Mouse (Mus musculus): ENCODE results near the gene Serpina1b. TPM values are rescaled to one million over a fixed set of nuclear protein-coding genes. Genes with fewer than 3 reads are reported as not detected.
"Not testable (repeated sequence)": the region's sequence is repeated elsewhere in the genome, so short reads cannot be mapped to it uniquely, and the experiment has no call there.

The Serpina1b gene
- total and polyA plus RNA-seq, 3 experiments, result 0.16 TPM; not detected in 2

DNA sequence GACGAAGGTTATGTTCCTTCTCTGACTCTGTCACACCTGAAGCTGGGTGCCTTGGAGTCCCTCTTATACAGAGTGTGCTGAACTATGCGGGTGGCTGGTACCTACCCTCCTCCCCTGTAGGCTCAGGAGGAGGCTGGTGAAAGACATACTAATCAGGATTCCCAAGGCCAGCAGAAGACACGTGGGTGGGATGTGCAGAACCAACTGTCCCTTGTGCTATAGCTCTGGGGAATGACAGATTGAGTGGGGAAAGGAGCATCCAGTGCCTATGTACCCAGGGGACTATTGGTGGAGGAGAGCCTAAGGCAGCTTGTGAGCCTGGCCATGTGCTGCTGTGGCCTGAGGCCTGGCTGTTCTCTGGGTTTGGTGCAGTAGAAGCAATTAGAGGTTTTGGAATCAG, 144.1 kb downstream of the Serpina1b start:
- no peak for ATAC-seq (ENCODE audit: extremely low read depth, insufficient number of reproducible peaks, low FRiP score, poor library complexity, severe bottlenecking)
- H3K27me3 ChIP-seq (ENCODE audit: insufficient read depth, low read length), result no peaks in the 10 kb centered on the region
- no peaks in the 10 kb centered on the region for H3K4me1 ChIP-seq (ENCODE audit: insufficient read depth, low read depth, low read length)
- no peaks in the 10 kb centered on the region for H3K36me3 ChIP-seq (replicated peaks)
- H3K9me3 ChIP-seq (replicated peaks), result peaks cover 83% of the 10 kb centered on the region
- H3K4me3 ChIP-seq (ENCODE audit: low read depth, low read length), result no peak overlapping the region
- DNase-seq (ENCODE audit: low spot score), result no peak
- TF ChIP-seq GATA1 (IDR thresholded peaks at IDR 0.05; ENCODE audit: borderline replicate concordance, low read length), result no peak
- no peak for TF ChIP-seq GATA2 (IDR thresholded peaks at IDR 0.05; ENCODE audit: borderline replicate concordance, low read depth, low read length)
- no peak for TF ChIP-seq TAL1 (conservative IDR thresholded peaks at IDR 0.05; ENCODE audit: low read depth, low read length)
- no peak for TF ChIP-seq CTCF (IDR thresholded peaks at IDR 0.05; ENCODE audit: low read depth, low read length)
- no peak for TF ChIP-seq POLR2AphosphoS5 (IDR thresholded peaks at IDR 0.05; ENCODE audit: insufficient replicate concordance, low read depth, low read length)

DNA sequence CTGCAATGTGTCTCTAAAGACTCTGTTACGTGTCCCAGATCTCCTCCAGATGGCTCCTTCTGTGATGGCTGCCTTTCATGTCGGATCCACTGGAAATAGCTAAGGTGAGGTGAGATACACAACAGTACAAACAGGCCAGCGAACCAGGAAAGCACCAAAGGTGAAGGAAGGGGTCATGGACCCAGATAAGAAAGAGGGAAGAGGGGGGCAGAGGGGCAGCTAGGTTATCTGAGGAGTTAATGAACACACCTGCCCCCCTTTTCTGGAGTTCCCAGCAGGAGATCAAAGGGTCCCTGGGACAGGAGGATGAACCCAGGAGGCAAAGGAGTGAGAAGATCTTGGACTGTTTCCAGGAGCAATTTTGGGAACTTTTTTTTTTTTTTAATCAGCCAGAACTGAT, 144.8 kb downstream of the Serpina1b start:
- DNase-seq (ENCODE audit: low spot score), result no peak
- Histone ChIP-seq H3K36me3 (replicated peaks) (no peaks in the 10 kb centered on the region), H3K4me1 (ENCODE audit: insufficient read depth, low read depth, low read length) (no peaks in the 10 kb centered on the region), H3K4me3 (ENCODE audit: low read depth, low read length) (no peak overlapping the region), H3K9me3 (replicated peaks) (peaks cover 80% of the 10 kb centered on the region), H3K27me3 (ENCODE audit: insufficient read depth, low read length) (no peaks in the 10 kb centered on the region)
- no peak for TF ChIP-seq CTCF (IDR thresholded peaks at IDR 0.05; ENCODE audit: low read depth, low read length)
- no peak for TF ChIP-seq TAL1 (conservative IDR thresholded peaks at IDR 0.05; ENCODE audit: low read depth, low read length)
- TF ChIP-seq GATA2 (IDR thresholded peaks at IDR 0.05; ENCODE audit: borderline replicate concordance, low read depth, low read length), result no peak
- TF ChIP-seq POLR2AphosphoS5 (IDR thresholded peaks at IDR 0.05; ENCODE audit: insufficient replicate concordance, low read depth, low read length), result no peak
- TF ChIP-seq GATA1 (IDR thresholded peaks at IDR 0.05; ENCODE audit: borderline replicate concordance, low read length), result no peak
- ATAC-seq (ENCODE audit: extremely low read depth, insufficient number of reproducible peaks, low FRiP score, poor library complexity, severe bottlenecking), result no peak

DNA sequence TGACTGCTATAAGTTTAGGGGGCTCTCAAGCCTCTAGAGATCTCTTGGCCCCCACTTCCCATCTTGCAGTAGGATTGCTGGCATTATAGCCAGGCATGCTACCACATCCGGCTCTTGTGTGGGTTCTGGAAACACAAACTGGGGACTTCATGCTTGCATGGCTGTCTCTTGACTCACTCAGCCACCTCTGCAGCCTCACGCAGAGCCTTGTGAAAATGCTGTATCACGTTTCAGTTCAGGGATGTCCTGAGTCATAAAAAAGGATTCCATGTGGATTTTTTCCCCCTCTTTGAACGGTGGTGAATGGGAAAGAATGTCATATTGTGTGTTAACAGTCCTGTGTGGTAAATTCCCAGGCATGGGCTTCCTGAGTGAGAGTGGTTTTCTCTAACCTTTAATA, 146.4 kb downstream of the Serpina1b start:
- no peak for DNase-seq (ENCODE audit: low spot score)
- no peak for ATAC-seq (ENCODE audit: extremely low read depth, insufficient number of reproducible peaks, low FRiP score, poor library complexity, severe bottlenecking)
- Histone ChIP-seq H3K4me3 (ENCODE audit: low read depth, low read length) (no peak overlapping the region), H3K9me3 (replicated peaks) (peaks cover 74% of the 10 kb centered on the region), H3K4me1 (ENCODE audit: insufficient read depth, low read depth, low read length) (no peaks in the 10 kb centered on the region), H3K36me3 (replicated peaks) (no peaks in the 10 kb centered on the region), H3K27me3 (ENCODE audit: insufficient read depth, low read length) (no peaks in the 10 kb centered on the region)
- TF ChIP-seq GATA1 (IDR thresholded peaks at IDR 0.05; ENCODE audit: borderline replicate concordance, low read length), result no peak
- TF ChIP-seq TAL1 (conservative IDR thresholded peaks at IDR 0.05; ENCODE audit: low read depth, low read length), result no peak
- no peak for TF ChIP-seq POLR2AphosphoS5 (IDR thresholded peaks at IDR 0.05; ENCODE audit: insufficient replicate concordance, low read depth, low read length)
- TF ChIP-seq GATA2 (IDR thresholded peaks at IDR 0.05; ENCODE audit: borderline replicate concordance, low read depth, low read length), result no peak
- no peak for TF ChIP-seq CTCF (IDR thresholded peaks at IDR 0.05; ENCODE audit: low read depth, low read length)

DNA sequence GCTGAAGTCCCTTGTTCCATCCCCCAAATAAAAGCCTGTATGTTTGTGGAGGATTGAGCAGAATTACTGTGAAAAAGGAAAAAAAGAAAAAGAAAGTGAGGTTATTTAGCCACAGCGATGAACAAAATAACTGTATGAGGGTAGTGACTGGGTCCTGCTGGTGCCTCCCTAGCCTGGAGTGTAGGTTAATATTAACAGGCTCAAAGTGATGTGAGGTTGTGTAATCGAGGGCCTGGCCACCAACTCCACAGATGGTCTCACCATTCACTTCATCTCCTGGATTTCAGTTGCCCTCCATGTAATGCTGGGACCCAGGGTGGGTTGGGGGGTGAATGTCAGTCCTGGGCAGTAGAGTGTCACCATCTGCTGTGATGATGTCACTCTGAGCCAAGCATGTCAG, 148.4 kb downstream of the Serpina1b start:
- no peak for ATAC-seq (ENCODE audit: extremely low read depth, insufficient number of reproducible peaks, low FRiP score, poor library complexity, severe bottlenecking)
- TF ChIP-seq CTCF (IDR thresholded peaks at IDR 0.05; ENCODE audit: low read depth, low read length) (no peak), GATA2 (IDR thresholded peaks at IDR 0.05; ENCODE audit: borderline replicate concordance, low read depth, low read length) (no peak), POLR2AphosphoS5 (IDR thresholded peaks at IDR 0.05; ENCODE audit: insufficient replicate concordance, low read depth, low read length) (no peak), GATA1 (IDR thresholded peaks at IDR 0.05; ENCODE audit: borderline replicate concordance, low read length) (no peak), TAL1 (conservative IDR thresholded peaks at IDR 0.05; ENCODE audit: low read depth, low read length) (no peak)
- H3K4me3 ChIP-seq (ENCODE audit: low read depth, low read length), result no peak overlapping the region
- H3K36me3 ChIP-seq (replicated peaks), result no peaks in the 10 kb centered on the region
- peaks cover 66% of the 10 kb centered on the region for H3K9me3 ChIP-seq (replicated peaks)
- DNase-seq (ENCODE audit: low spot score), result no peak
- no peaks in the 10 kb centered on the region for H3K27me3 ChIP-seq (ENCODE audit: insufficient read depth, low read length)
- no peaks in the 10 kb centered on the region for H3K4me1 ChIP-seq (ENCODE audit: insufficient read depth, low read depth, low read length)

DNA sequence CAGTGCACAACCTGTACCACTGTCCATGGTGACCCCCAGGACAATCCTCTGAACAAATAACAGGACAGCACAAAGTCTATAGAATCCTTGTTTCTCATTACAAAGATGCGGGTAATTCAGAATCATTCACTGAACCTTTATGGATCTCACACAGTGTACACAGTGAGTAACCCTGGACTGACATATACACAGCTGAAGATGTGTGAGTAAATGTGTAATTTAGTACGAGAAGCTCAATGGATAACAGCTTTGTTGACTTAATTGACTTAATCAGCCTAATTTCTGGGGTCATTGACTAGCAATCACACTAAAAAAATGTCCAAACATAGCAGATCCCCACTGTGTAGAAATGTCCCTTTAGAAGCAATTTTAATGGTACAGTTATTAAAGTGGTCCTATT, 149.0 kb downstream of the Serpina1b start:
- ATAC-seq (ENCODE audit: extremely low read depth, insufficient number of reproducible peaks, low FRiP score, poor library complexity, severe bottlenecking) (no peak), DNase-seq (ENCODE audit: low spot score) (no peak)
- TF ChIP-seq CTCF (IDR thresholded peaks at IDR 0.05; ENCODE audit: low read depth, low read length) (no peak), GATA2 (IDR thresholded peaks at IDR 0.05; ENCODE audit: borderline replicate concordance, low read depth, low read length) (no peak), TAL1 (conservative IDR thresholded peaks at IDR 0.05; ENCODE audit: low read depth, low read length) (no peak), POLR2AphosphoS5 (IDR thresholded peaks at IDR 0.05; ENCODE audit: insufficient replicate concordance, low read depth, low read length) (no peak), GATA1 (IDR thresholded peaks at IDR 0.05; ENCODE audit: borderline replicate concordance, low read length) (no peak)
- no peaks in the 10 kb centered on the region for H3K27me3 ChIP-seq (ENCODE audit: insufficient read depth, low read length)
- H3K36me3 ChIP-seq (replicated peaks), result no peaks in the 10 kb centered on the region
- H3K4me1 ChIP-seq (ENCODE audit: insufficient read depth, low read depth, low read length), result no peaks in the 10 kb centered on the region
- no peak overlapping the region for H3K4me3 ChIP-seq (ENCODE audit: low read depth, low read length)
- peaks cover 66% of the 10 kb centered on the region for H3K9me3 ChIP-seq (replicated peaks)

DNA sequence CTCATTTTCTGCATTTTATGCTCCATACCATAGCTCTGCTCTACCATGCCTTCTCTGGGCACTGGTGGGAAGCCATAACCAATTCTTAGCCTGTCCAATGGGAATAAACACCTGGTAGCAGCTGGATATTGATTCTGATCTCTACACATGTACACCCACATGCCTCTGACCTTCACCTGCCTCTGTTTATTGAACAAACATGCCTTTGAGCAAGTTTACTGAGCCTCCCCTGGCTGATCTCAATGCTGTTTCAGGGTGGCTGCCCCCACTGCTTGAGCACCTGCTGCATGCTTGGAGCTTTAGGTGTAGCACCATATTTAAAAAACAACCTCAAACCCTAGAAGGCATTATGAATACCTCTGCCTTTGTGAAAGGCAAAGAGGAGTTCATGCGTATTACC, 150.3 kb downstream of the Serpina1b start:
- H3K27me3 ChIP-seq (ENCODE audit: insufficient read depth, low read length); H3K4me3 ChIP-seq (ENCODE audit: low read depth, low read length); DNase-seq (ENCODE audit: low spot score); ATAC-seq (ENCODE audit: extremely low read depth, insufficient number of reproducible peaks, low FRiP score, poor library complexity, severe bottlenecking); H3K4me1 ChIP-seq (ENCODE audit: insufficient read depth, low read depth, low read length); H3K36me3 ChIP-seq (replicated peaks): not testable (repeated sequence)
- H3K9me3 ChIP-seq (replicated peaks), result peaks cover 65% of the 10 kb centered on the region

Other genes with a start within 250 kb of the Serpina1b start
- not detected in 2 replicates for gene Serpina10, start 198.9 kb downstream of the Serpina1b start, total RNA-seq (2014; fragmentation: Nextera tagmentation)
- gene Serpina10, start 198.9 kb downstream of the Serpina1b start, total RNA-seq (2017), result 0.05 TPM in 1 of 2 replicates, not detected in the other
- gene Serpina10, start 198.9 kb downstream of the Serpina1b start, polyA plus RNA-seq (2012), result not detected in 2 replicates
- not detected in 2 replicates for gene Serpina6, start 173.2 kb downstream of the Serpina1b start, total RNA-seq (2014; fragmentation: Nextera tagmentation)
- gene Serpina6, start 173.2 kb downstream of the Serpina1b start, total RNA-seq (2017), result not detected in 2 replicates
- gene Serpina6, start 173.2 kb downstream of the Serpina1b start, polyA plus RNA-seq (2012), result not detected in 2 replicates
- not detected in 2 replicates for gene Serpina16, start 154.2 kb downstream of the Serpina1b start, total RNA-seq (2014; fragmentation: Nextera tagmentation)
- gene Serpina16, start 154.2 kb downstream of the Serpina1b start, total RNA-seq (2017), result not detected in 2 replicates
- not detected in 2 replicates for gene Serpina16, start 154.2 kb downstream of the Serpina1b start, polyA plus RNA-seq (2012)
- not detected in 2 replicates for gene Serpina1f, start 134.8 kb downstream of the Serpina1b start, total RNA-seq (2014; fragmentation: Nextera tagmentation)
- gene Serpina1f, start 134.8 kb downstream of the Serpina1b start, total RNA-seq (2017), result 0.06 and 0.27 TPM in 2 replicates
- not detected in 2 replicates for gene Serpina1f, start 134.8 kb downstream of the Serpina1b start, polyA plus RNA-seq (2012)
- not detected in 2 replicates for gene Serpina1d, start 56.8 kb downstream of the Serpina1b start, total RNA-seq (2014; fragmentation: Nextera tagmentation)
- not detected in 2 replicates for gene Serpina1d, start 56.8 kb downstream of the Serpina1b start, total RNA-seq (2017)
- gene Serpina1d, start 56.8 kb downstream of the Serpina1b start, polyA plus RNA-seq (2012), result not detected in 2 replicates
- not detected in 2 replicates for gene Serpina1a, start 33.2 kb upstream of the Serpina1b start, total RNA-seq (2014; fragmentation: Nextera tagmentation)
- 0.22 TPM in 1 of 2 replicates, not detected in the other for gene Serpina1a, start 33.2 kb upstream of the Serpina1b start, total RNA-seq (2017)
- not detected in 2 replicates for gene Serpina1a, start 33.2 kb upstream of the Serpina1b start, polyA plus RNA-seq (2012)
- gene Serpina1c, start 74.5 kb upstream of the Serpina1b start, total RNA-seq (2014; fragmentation: Nextera tagmentation), result not detected in 2 replicates
- gene Serpina1c, start 74.5 kb upstream of the Serpina1b start, total RNA-seq (2017), result not detected in 2 replicates
- not detected in 2 replicates for gene Serpina1c, start 74.5 kb upstream of the Serpina1b start, polyA plus RNA-seq (2012)
- gene Serpina1e, start 128.6 kb upstream of the Serpina1b start, total RNA-seq (2014; fragmentation: Nextera tagmentation), result not detected in 2 replicates
- 0.12 TPM in 1 of 2 replicates, not detected in the other for gene Serpina1e, start 128.6 kb upstream of the Serpina1b start, total RNA-seq (2017)
- gene Serpina1e, start 128.6 kb upstream of the Serpina1b start, polyA plus RNA-seq (2012), result not detected in 2 replicates
- gene Serpina11, start 159.6 kb upstream of the Serpina1b start, total RNA-seq (2014; fragmentation: Nextera tagmentation), result not detected in 2 replicates
- not detected in 2 replicates for gene Serpina11, start 159.6 kb upstream of the Serpina1b start, total RNA-seq (2017)
- not detected in 2 replicates for gene Serpina11, start 159.6 kb upstream of the Serpina1b start, polyA plus RNA-seq (2012)
- not detected in 2 replicates for gene Serpina9, start 183.4 kb upstream of the Serpina1b start, total RNA-seq (2014; fragmentation: Nextera tagmentation)
- 0.38 TPM in 1 of 2 replicates, not detected in the other for gene Serpina9, start 183.4 kb upstream of the Serpina1b start, total RNA-seq (2017)
- not detected in 2 replicates for gene Serpina9, start 183.4 kb upstream of the Serpina1b start, polyA plus RNA-seq (2012)
- gene Serpina12, start 214.1 kb upstream of the Serpina1b start, total RNA-seq (2014; fragmentation: Nextera tagmentation), result not detected in 2 replicates
- 0.05 and 0.06 TPM in 2 replicates for gene Serpina12, start 214.1 kb upstream of the Serpina1b start, total RNA-seq (2017)
- not detected in 2 replicates for gene Serpina12, start 214.1 kb upstream of the Serpina1b start, polyA plus RNA-seq (2012)